Mouse (Mus musculus): ENCODE results near the gene Cic. TPM values are rescaled to one million over a fixed set of nuclear protein-coding genes. Genes with fewer than 3 reads are reported as not detected.
"Not testable (repeated sequence)": the region's sequence is repeated elsewhere in the genome, so short reads cannot be mapped to it uniquely, and the experiment has no call there.

Gene Cic
- total RNA-seq, 4 experiments from 2014 or later = 196 to 238 (median 227) TPM

- DNase-seq (ENCODE audit: low spot score in 2 of 2) = no peak
Measured at GRCm38 (mm10) chr7:25243361-25243760, 24.1 kb upstream of the Cic start.

- no peak for DNase-seq (ENCODE audit: low spot score in 2 of 2)
Measured at GRCm38 (mm10) chr7:25244562-25245369, 22.7 kb upstream of the Cic start.

- peak in 1 of 2 experiments; percentile 56 for DNase-seq (ENCODE audit: low spot score in 2 of 2)
Measured at GRCm38 (mm10) chr7:25246079-25246758, 21.3 kb upstream of the Cic start.

GRCm38 (mm10) chr7:25246759-25247137, 20.8 kb upstream of the Cic start:
- DNase-seq (ENCODE audit: low spot score in 2 of 2) = no peak

GRCm38 (mm10) chr7:25247498-25247897, 20.0 kb upstream of the Cic start:
- no peak for DNase-seq (ENCODE audit: low spot score in 2 of 2)

- DNase-seq (ENCODE audit: low spot score in 2 of 2) = peak; percentile 65 to 86
Measured at GRCm38 (mm10) chr7:25248018-25248647, 19.4 kb upstream of the Cic start.

- DNase-seq (ENCODE audit: low spot score in 2 of 2) = no peak
Measured at GRCm38 (mm10) chr7:25248846-25249313, 18.6 kb upstream of the Cic start.

GRCm38 (mm10) chr7:25249314-25250140, 18.0 kb upstream of the Cic start:
- peak; percentile 51 to 77 for DNase-seq (ENCODE audit: low spot score in 2 of 2)

GRCm38 (mm10) chr7:25250141-25250972, 17.1 kb upstream of the Cic start, which contains the start of gene Erf:
Gene Erf (minus strand): TSS chr7:25250761.
- DNase-seq (ENCODE audit: low spot score in 2 of 2) = peak; percentile 89 to 95

GRCm38 (mm10) chr7:25251071-25251791, 16.3 kb upstream of the Cic start:
- peak in 1 of 2 experiments; percentile 54 for DNase-seq (ENCODE audit: low spot score in 2 of 2)

GRCm38 (mm10) chr7:25251822-25252221, 15.7 kb upstream of the Cic start:
- peak in 1 of 2 experiments; percentile 41 for DNase-seq (ENCODE audit: low spot score in 2 of 2)

GRCm38 (mm10) chr7:25261896-25262295, 5.6 kb upstream of the Cic start:
- no peak for DNase-seq (ENCODE audit: low spot score in 2 of 2)

- no peak for DNase-seq (ENCODE audit: low spot score in 2 of 2)
Measured at GRCm38 (mm10) chr7:25263968-25264870, 3.3 kb upstream of the Cic start.

GRCm38 (mm10) chr7:25265743-25266142, 1.8 kb upstream of the Cic start:
- not testable (repeated sequence) for DNase-seq (ENCODE audit: low spot score in 2 of 2)

- peak in 1 of 2 experiments; percentile 1 for DNase-seq (ENCODE audit: low spot score in 2 of 2)
Measured at GRCm38 (mm10) chr7:25266180-25266962, 1.1 kb upstream of the Cic start.

- peak; percentile 96 to 100 for DNase-seq (ENCODE audit: low spot score in 2 of 2)
Measured at GRCm38 (mm10) chr7:25267751-25268463, 403 bp downstream of the Cic start.

- no peak for DNase-seq (ENCODE audit: low spot score in 2 of 2)
Measured at GRCm38 (mm10) chr7:25268588-25268987, 1.1 kb downstream of the Cic start.

Measured in left cerebral cortex, adult 8-10 months (tissue).